Mouse (Mus musculus): ENCODE measurements around the gene Dcaf7. TPM values are rescaled to one million over a fixed set of nuclear protein-coding genes. Genes with fewer than 3 reads are reported as not detected.
"Not testable (repeated sequence)": the region's sequence is repeated elsewhere in the genome, so short reads cannot be mapped to it uniquely, and the experiment has no call there.

The Dcaf7 gene
- total RNA-seq (2021): 100 to 1,000 TPM; 152 to 168 TPM

DNA sequence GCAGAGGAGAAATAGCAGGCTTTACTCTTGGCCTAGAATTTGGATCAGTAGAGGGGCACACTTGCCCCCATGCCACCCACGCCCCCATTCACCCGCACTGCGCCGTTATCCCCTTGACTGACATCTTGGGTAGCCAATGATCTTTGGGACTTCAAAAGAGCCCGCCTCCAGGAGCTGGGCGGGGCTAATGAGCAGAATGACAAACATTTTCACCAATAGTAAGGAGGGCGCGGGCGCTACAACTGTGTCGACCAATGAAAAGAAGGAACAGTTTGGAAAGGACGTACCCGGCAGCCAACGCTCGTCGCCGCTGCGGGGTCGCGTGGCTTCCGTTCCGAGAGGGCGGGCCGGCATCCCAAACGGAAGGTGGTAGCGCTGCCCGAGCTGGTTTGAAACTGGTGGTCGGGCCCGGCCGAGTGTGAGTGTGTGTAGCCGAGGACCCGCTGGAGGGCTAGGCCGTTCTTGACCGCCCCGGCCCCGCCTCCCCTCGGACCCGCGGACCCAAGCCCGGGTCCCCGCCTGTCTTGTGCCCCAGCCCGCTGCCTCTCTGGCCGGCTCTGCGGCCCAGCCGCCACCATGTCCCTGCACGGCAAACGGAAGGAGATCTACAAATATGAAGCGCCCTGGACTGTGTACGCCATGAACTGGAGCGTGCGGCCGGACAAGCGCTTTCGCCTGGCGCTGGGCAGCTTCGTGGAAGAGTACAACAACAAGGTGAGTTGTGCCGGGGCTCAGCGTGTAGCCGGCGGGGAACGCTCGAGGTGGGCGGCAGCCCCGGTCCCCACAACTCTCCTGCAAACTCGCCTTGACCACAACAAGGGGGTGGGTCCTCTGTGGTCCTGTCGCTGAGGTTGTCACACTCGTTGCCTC, at the start of gene Dcaf7:
Dcaf7 (plus strand) TSS at position 325 of the 870 bp plus-strand sequence.
- peak; percentile 98 to 99 for DNase-seq (ENCODE audit: low spot score in 2 of 2)
- intact Hi-C loops (cut with DNase I): no loop called here

- DNase-seq (ENCODE audit: low spot score in 2 of 2): no peak
- intact Hi-C loops (cut with DNase I): no loop called here
Observed at GRCm38 (mm10) chr11:105987446-105987845, 49.2 kb upstream of the Dcaf7 start.

DNA sequence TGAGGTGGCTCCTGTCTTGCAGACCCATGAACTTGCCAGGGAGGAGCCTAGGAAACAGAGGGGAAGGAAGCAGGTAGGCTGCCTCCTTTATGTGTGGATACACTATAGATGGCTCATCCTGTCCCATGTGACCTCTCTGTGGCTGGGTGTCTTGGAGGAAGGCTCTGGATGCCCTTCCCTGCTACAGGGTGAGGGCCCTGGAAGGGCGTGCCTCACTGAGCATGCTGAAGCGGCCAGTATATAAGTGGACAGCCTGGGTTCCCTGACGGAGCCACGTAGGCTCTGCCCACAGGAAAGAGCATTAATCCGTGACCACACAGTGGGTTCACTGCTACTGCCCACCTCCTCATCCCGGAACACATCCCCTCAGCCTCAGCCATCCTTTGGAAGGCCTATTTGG, 47.2 kb upstream of the Dcaf7 start:
- DNase-seq (ENCODE audit: low spot score in 2 of 2): no peak
- intact Hi-C loops (cut with DNase I): no loop called here

- DNase-seq (ENCODE audit: low spot score in 2 of 2): no peak
- intact Hi-C loops (cut with DNase I): no loop called here
Observed at GRCm38 (mm10) chr11:105990231-105990630, 46.4 kb upstream of the Dcaf7 start.

- DNase-seq (ENCODE audit: low spot score in 2 of 2): no peak
- intact Hi-C loops (cut with DNase I): no loop called here
Observed at GRCm38 (mm10) chr11:105994375-105994774, 42.3 kb upstream of the Dcaf7 start, which contains the start of gene Ace3. Gene Ace3, plus strand, starts transcription at chr11:105994675.

GRCm38 (mm10) chr11:106000062-106000461, 36.6 kb upstream of the Dcaf7 start:
- intact Hi-C loops (cut with DNase I): loop anchor here (2.0 kb wide), 1 partner anchor 77 kb away; no protein-coding TSS in a partner anchor
- no peak for DNase-seq (ENCODE audit: low spot score in 2 of 2)

DNA sequence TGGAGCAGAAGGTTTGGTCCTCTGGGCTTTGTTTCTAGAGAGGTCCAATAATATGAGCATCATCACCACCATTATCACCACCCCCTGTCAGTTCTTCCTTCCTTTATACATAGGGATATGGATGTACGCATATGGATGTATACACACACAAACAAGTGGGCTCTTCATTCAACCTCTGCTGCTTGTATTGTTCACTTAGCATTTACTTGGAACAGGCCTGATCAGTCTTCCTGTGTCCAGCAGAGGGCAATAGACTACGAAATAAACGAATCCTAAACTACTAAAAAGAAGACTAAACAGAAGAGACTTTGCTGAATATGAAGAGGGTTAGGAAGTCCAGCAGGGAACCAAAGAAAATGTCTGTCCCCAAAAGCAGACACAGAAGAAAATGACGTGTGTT, 35.0 kb upstream of the Dcaf7 start:
- intact Hi-C loops (cut with DNase I): loop anchor here (2.0 kb wide), 1 partner anchor 75 kb away; no protein-coding TSS in a partner anchor
- DNase-seq (ENCODE audit: low spot score in 2 of 2): peak; percentile 51 to 53

- no peak for DNase-seq (ENCODE audit: low spot score in 2 of 2)
- intact Hi-C loops (cut with DNase I): no loop called here
Observed at GRCm38 (mm10) chr11:106004576-106004975, 32.1 kb upstream of the Dcaf7 start.

GRCm38 (mm10) chr11:106005970-106006369, 30.7 kb upstream of the Dcaf7 start:
- intact Hi-C loops (cut with DNase I): no loop called here
- DNase-seq (ENCODE audit: low spot score in 2 of 2): no peak

GRCm38 (mm10) chr11:106007821-106008220, 28.9 kb upstream of the Dcaf7 start, which contains the start of gene Kcnh6:
Gene Kcnh6, plus strand, starts transcription at chr11:106008124.
- DNase-seq (ENCODE audit: low spot score in 2 of 2): no peak
- intact Hi-C loops (cut with DNase I): no loop called here

DNA sequence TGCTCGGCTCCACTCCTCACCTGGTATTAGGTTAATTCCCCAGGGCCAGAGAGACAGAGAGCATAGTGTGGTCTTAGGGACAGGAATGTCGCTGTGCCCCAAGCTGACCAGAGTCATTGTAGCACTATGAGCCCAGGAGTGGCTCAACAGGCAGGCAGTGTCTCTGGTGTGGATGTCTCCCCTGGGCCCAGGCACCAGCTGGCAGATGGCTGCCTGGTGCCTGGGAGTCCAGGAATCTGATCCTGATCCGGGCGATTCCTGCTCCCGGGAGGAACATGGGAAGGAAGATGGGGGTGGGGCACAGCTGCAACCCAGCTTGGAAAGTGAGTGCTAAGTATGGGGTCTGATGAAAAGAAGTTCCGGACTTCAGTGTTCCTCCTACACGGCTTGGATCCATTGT, 24.0 kb upstream of the Dcaf7 start:
- intact Hi-C loops (cut with DNase I): loop anchor here (10.0 kb wide), 1 partner anchor 668 kb away; no protein-coding TSS in a partner anchor
- no peak for DNase-seq (ENCODE audit: low spot score in 2 of 2)

DNA sequence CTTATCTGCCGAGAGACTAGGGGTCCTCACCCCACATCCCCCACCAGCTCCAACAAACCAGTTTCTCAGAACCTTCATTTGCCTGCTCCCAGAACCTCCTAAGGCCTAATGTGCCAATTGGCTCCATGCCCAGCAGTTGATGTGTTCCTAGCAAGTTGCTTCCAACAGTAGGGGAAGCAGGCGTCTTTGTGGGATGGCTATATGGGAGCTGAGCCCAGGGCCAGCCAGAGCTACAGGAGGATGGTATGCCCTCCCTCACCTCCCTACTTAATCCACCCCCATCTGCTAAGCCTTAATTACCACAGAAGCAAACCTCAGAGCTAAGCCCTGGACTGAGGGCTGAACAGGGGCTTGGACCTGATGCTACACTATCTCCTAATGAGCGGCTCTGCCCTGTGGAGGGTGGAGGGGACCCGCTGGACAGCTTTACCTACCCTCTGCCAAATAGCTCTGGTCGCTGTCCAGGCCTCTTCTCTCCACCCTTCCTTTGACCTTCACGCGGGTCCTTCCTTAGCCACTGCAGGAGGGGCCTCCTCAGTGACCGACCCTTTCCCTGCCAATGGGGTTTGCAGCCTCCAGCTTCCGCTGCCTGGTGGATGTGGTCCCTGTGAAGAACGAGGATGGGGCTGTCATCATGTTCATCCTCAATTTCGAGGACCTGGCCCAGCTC, 23.0 kb upstream of the Dcaf7 start:
- intact Hi-C loops (cut with DNase I): loop anchor here (10.0 kb wide), 1 partner anchor 669 kb away; no protein-coding TSS in a partner anchor
- peak; percentile 40 to 58 for DNase-seq (ENCODE audit: low spot score in 2 of 2)

- DNase-seq (ENCODE audit: low spot score in 2 of 2): peak in 1 of 2 experiments; percentile 59
- intact Hi-C loops (cut with DNase I): loop anchor here (10.0 kb wide), 1 partner anchor 672 kb away; no protein-coding TSS in a partner anchor
Observed at GRCm38 (mm10) chr11:106016440-106016839, 20.2 kb upstream of the Dcaf7 start.

DNA sequence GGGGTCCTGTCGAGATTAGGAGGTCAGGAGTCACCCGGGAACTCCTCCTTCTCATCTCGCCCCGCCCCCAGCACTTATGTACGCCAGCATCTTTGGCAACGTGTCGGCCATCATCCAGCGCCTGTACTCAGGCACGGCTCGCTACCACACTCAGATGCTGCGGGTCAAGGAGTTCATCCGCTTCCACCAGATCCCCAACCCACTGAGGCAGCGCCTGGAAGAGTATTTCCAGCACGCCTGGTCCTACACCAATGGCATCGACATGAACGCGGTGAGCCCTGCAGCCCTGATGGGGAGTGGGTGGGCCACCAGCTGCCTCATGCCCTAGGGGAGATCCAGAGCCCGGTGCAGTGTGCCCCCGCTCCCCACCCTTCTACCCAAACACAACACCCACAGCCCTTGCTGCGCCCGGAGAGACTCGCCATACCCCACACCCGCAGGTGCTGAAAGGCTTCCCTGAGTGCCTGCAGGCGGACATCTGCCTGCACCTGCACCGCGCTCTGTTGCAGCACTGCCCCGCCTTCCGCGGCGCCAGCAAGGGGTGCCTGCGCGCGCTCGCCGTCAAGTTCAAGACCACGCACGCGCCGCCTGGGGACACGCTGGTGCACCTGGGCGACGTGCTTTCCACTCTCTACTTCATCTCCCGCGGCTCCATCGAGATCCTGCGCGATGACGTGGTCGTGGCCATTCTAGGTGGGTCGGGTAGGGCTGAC, 16.5 kb upstream of the Dcaf7 start:
- DNase-seq (ENCODE audit: low spot score in 2 of 2): peak; percentile 65 to 75
- intact Hi-C loops (cut with DNase I): loop anchor here (5.0 kb wide), 1 partner anchor 78 kb away; no protein-coding TSS in a partner anchor

DNA sequence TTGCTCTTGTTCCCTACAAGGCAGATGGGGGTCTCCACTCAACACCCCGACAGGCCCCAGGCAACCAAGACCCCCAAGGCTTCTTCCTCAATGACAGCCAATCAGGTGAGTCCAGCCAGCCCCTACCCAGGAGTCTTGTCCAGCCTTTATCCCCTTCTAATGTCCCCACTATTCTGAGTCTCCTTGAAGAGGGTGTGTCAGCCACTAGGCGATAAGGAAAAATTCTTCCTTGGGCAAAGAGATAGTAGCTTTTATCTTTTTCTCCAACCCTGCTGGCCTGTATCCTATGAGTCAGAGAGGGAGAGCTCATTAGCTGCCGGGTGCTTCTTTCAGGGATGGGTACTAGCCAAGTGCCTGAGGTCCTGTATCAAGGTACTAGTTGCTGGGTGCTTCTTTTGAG, 10.9 kb upstream of the Dcaf7 start:
- no peak for DNase-seq (ENCODE audit: low spot score in 2 of 2)
- intact Hi-C loops (cut with DNase I): loop anchor here (2.0 kb wide), 1 partner anchor 97 kb away; no protein-coding TSS in a partner anchor

- intact Hi-C loops (cut with DNase I): loop anchor here (2.0 kb wide), 1 partner anchor 98 kb away; no protein-coding TSS in a partner anchor
- DNase-seq (ENCODE audit: low spot score in 2 of 2): peak; percentile 73 to 75
Observed at GRCm38 (mm10) chr11:106026465-106027151, 10.1 kb upstream of the Dcaf7 start.

- no peak for DNase-seq (ENCODE audit: low spot score in 2 of 2)
- intact Hi-C loops (cut with DNase I): loop anchor here (2.0 kb wide), 1 partner anchor 99 kb away; no protein-coding TSS in a partner anchor
Observed at GRCm38 (mm10) chr11:106027607-106028006, 9.1 kb upstream of the Dcaf7 start.

DNA sequence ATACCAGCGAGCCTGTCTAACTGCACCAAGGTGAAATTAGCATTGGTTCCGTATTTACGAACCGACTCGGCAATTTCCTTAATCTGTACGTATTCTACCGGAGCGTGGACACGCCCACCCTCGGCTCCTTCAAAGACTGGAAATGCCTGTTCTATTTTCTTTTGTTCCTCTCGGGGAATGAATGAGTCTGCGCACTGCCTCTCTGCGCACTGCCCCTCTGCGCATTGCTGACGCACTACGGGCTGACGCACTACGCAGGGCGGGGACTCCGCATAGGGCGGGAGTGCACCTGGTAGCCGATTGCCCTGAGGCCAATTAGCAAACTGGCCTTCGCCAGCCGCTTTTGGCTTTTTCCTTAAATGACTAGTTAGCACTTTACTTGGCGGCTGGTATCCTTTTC, 4.6 kb upstream of the Dcaf7 start:
- intact Hi-C loops (cut with DNase I); DNase-seq (ENCODE audit: low spot score in 2 of 2): not testable (repeated sequence)

DNA sequence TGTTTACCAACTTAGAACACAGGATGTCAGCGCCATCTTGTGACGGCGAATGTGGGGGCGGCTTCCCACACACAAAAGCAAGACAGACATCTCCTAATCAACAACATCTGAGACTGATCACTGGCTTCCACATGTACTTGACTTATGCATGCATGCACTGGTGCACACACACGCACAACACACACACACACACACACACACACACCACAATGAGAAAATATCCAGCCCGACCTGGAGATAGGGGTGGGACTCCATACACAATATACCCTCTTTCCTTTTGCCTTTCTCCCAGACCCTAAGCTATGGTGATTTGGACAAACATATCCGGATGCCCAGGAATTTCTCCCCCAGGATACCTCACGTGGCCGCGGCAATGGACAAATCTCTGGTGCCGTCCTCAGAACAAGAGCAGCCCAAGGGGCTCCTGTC, 3.2 kb upstream of the Dcaf7 start:
- no peak for DNase-seq (ENCODE audit: low spot score in 2 of 2)
- intact Hi-C loops (cut with DNase I): no loop called here

Data from left cerebral cortex, postnatal 25 days (tissue).